Mouse (Mus musculus) macrophage (primary cell): ENCODE data around the gene Fitm2. TPM values are rescaled to one million over a fixed set of nuclear protein-coding genes. Genes with fewer than 3 reads are reported as not detected.

Experiments used
- H3K27ac ChIP-seq: fragments of 350-480 bp; formaldehyde crosslinking; 2 replicates; pipeline ENCODE4 v1.9.0; 2021
- H3K36me3 ChIP-seq: fragments of 350-480 bp; formaldehyde crosslinking; 2 replicates; pipeline ENCODE4 v1.9.0; 2021; ENCODE audit errors: inconsistent target
- H3K4me3 ChIP-seq: fragments of 350-480 bp; formaldehyde crosslinking; 2 replicates; pipeline ENCODE4 v1.9.0; 2021; ENCODE audit errors: inconsistent target
- H3K79me2 ChIP-seq: fragments of 350-480 bp; formaldehyde crosslinking; 2 replicates; pipeline ENCODE4 v1.9.0; 2021; ENCODE audit errors: inconsistent target
- WGBS: methylation state at CpG from one replicate; pipeline ENCODE4 v1.1.7; 2026; ENCODE audit warnings: inconsistent platforms; ENCODE audit not compliant: missing documents; 5-methylcytosine and 5-hydroxymethylcytosine counted together
- polyA plus RNA-seq: library from polyadenylated mRNA; stranded (reverse); fragments of 250-400 nt; gene quantifications from 3 replicates; pipeline ENCODE4 v1.2.4, GENCODE M21; 2018; ENCODE audit warnings: inconsistent platforms

Gene Fitm2
- polyA plus RNA-seq, 1 experiment from 2014 or later = 1.3 TPM

- H3K4me3 ChIP-seq = no peak overlapping the region
- no peaks in the 10 kb centered on the region for H3K36me3 ChIP-seq
- no peak overlapping the region for H3K27ac ChIP-seq
- WGBS = 91% methylated on average over 13 of the region's 13 CpGs
- H3K79me2 ChIP-seq = no peaks in the 10 kb centered on the region
These were observed 19.1 kb downstream of the Fitm2 start for GRCm38 (mm10) chr2:163453378-163453777.

GRCm38 (mm10) chr2:163452738-163453137 is 19.7 kb downstream of the Fitm2 start:
- no peak overlapping the region for H3K27ac ChIP-seq
- no peaks in the 10 kb centered on the region for H3K36me3 ChIP-seq
- WGBS = 89% methylated on average over 6 of the region's 6 CpGs
- no peaks in the 10 kb centered on the region for H3K79me2 ChIP-seq
- no peak overlapping the region for H3K4me3 ChIP-seq

- H3K79me2 ChIP-seq = no peaks in the 10 kb centered on the region
- H3K36me3 ChIP-seq = no peaks in the 10 kb centered on the region
- H3K27ac ChIP-seq = no peak overlapping the region
- no peak overlapping the region for H3K4me3 ChIP-seq
- WGBS = 75% methylated on average over 4 of the region's 6 CpGs
These were observed 21.6 kb downstream of the Fitm2 start for GRCm38 (mm10) chr2:163450668-163451295.

GRCm38 (mm10) chr2:163449276-163449675 is 23.2 kb downstream of the Fitm2 start:
- H3K36me3 ChIP-seq = no peaks in the 10 kb centered on the region
- no peaks in the 10 kb centered on the region for H3K79me2 ChIP-seq
- H3K4me3 ChIP-seq = no peak overlapping the region
- H3K27ac ChIP-seq = no peak overlapping the region
- 69% methylated on average over 3 of the region's 3 CpGs for WGBS

- 71% methylated on average over 11 of the region's 12 CpGs for WGBS
- Histone ChIP-seq H3K4me3 (no peak overlapping the region), H3K79me2 (no peaks in the 10 kb centered on the region)
These were observed 25.1 kb downstream of the Fitm2 start for GRCm38 (mm10) chr2:163447375-163447774.

GRCm38 (mm10) chr2:163444017-163444416 is 28.4 kb downstream of the Fitm2 start:
- Histone ChIP-seq H3K4me3 (no peak overlapping the region), H3K79me2 (no peaks in the 10 kb centered on the region), H3K27ac (no peak overlapping the region), H3K36me3 (no peaks in the 10 kb centered on the region)
- 76% methylated on average over 7 of the region's 7 CpGs for WGBS

More at GRCm38 (mm10) chr2:163447375-163447774, 25.1 kb downstream of the Fitm2 start:
- Histone ChIP-seq H3K27ac (no peak overlapping the region), H3K36me3 (no peaks in the 10 kb centered on the region)

GRCm38 (mm10) chr2:163443543-163443942 is 28.9 kb downstream of the Fitm2 start:
- WGBS = 61% methylated on average over 6 of the region's 6 CpGs

GRCm38 (mm10) chr2:163439488-163439887 is 32.9 kb downstream of the Fitm2 start:
- Histone ChIP-seq H3K36me3 (no peaks in the 10 kb centered on the region), H3K4me3 (no peak overlapping the region), H3K79me2 (no peaks in the 10 kb centered on the region), H3K27ac (no peak overlapping the region)
- WGBS = 80% methylated on average over 1 of the region's 1 CpGs

More at GRCm38 (mm10) chr2:163443543-163443942, 28.9 kb downstream of the Fitm2 start:
- Histone ChIP-seq H3K79me2 (no peaks in the 10 kb centered on the region), H3K36me3 (no peaks in the 10 kb centered on the region), H3K4me3 (no peak overlapping the region), H3K27ac (no peak overlapping the region)

- 7% methylated on average over 30 of the region's 30 CpGs for WGBS
- Histone ChIP-seq H3K4me3 (no peak overlapping the region), H3K27ac (no peak overlapping the region), H3K79me2 (no peaks in the 10 kb centered on the region), H3K36me3 (no peaks in the 10 kb centered on the region)
These were observed 33.6 kb downstream of the Fitm2 start for GRCm38 (mm10) chr2:163438619-163439451.

- H3K79me2 ChIP-seq = no peaks in the 10 kb centered on the region
- H3K36me3 ChIP-seq = no peaks in the 10 kb centered on the region
- no peak within 1 kb of the TSS for H3K27ac ChIP-seq
- H3K4me3 ChIP-seq = no peak within 1 kb of the TSS
- WGBS = 4% methylated on average over 17 of the region's 18 CpGs
These were observed 34.2 kb downstream of the Fitm2 start, which contains the start of gene Gdap1l1 for GRCm38 (mm10) chr2:163438246-163438618. Gene Gdap1l1 (plus strand): TSS chr2:163438476.

- Histone ChIP-seq H3K79me2 (no peaks in the 10 kb centered on the region), H3K27ac (no peak overlapping the region), H3K36me3 (no peaks in the 10 kb centered on the region), H3K4me3 (no peak overlapping the region)
- WGBS = 50% methylated on average over 4 of the region's 4 CpGs
These were observed 34.6 kb downstream of the Fitm2 start for GRCm38 (mm10) chr2:163437800-163438199.

GRCm38 (mm10) chr2:163433971-163434370 is 38.5 kb downstream of the Fitm2 start:
- Histone ChIP-seq H3K4me3 (no peak overlapping the region), H3K36me3 (no peaks in the 10 kb centered on the region), H3K79me2 (no peaks in the 10 kb centered on the region), H3K27ac (peak overlapping the region; percentile 0; the same call in 1 of the 2 replicates)
- 27% methylated on average over 4 of the region's 4 CpGs for WGBS

- H3K36me3 ChIP-seq = no peaks in the 10 kb centered on the region
These were observed 41.1 kb downstream of the Fitm2 start for GRCm38 (mm10) chr2:163431289-163431688.

GRCm38 (mm10) chr2:163428346-163429011 is 44.0 kb downstream of the Fitm2 start:
- Histone ChIP-seq H3K79me2 (peaks cover 12% of the 10 kb centered on the region; the same call in 1 of the 2 replicates), H3K4me3 (no peak overlapping the region), H3K36me3 (no peaks in the 10 kb centered on the region), H3K27ac (no peak overlapping the region)
- WGBS = 72% methylated on average over 4 of the region's 4 CpGs

More at GRCm38 (mm10) chr2:163431289-163431688, 41.1 kb downstream of the Fitm2 start:
- WGBS = 88% methylated on average over 8 of the region's 9 CpGs
- Histone ChIP-seq H3K27ac (no peak overlapping the region), H3K79me2 (no peaks in the 10 kb centered on the region), H3K4me3 (no peak overlapping the region)

GRCm38 (mm10) chr2:163424597-163424996 is 47.8 kb downstream of the Fitm2 start, which contains the start of gene Oser1:
Gene Oser1 (minus strand): TSS chr2:163424697.
- Histone ChIP-seq H3K79me2 (peaks cover 40% of the 10 kb centered on the region), H3K27ac (no peak within 1 kb of the TSS), H3K36me3 (no peaks in the 10 kb centered on the region), H3K4me3 (no peak within 1 kb of the TSS)
- 87% methylated on average over 6 of the region's 6 CpGs for WGBS
